Mouse (Mus musculus): ENCODE results near the gene Trmt5. TPM values are rescaled to one million over a fixed set of nuclear protein-coding genes. Genes with fewer than 3 reads are reported as not detected.

Gene Trmt5
- total and polyA plus RNA-seq, 3 experiments = 21.9 to 51.3 (median 40.5) TPM

DNA sequence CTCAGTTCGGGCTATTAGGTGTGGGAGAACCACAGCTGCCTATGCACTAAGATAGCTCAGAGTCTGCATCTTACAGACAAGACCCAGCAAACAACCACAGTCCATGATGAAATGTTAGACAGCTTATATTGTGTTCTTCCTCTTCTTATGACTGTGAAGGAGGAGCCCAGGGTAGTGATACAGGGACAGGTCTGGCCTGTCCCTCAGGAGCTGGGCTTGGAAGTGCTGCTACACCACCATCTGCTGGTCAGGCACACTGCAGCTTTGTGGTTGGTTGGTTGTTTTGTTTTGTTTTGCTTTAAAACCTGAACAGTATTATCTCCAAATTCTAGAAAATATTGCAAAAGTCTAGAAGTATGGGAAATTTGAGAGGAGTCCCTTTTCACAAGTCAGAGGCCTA lies 38.2 kb upstream of the Trmt5 start:
- peaks cover 0 to 3% of the 10 kb centered on the region in 2 experiments for H3K36me3 ChIP-seq (replicated peaks in 1 of 2; ENCODE audit: control insufficient read depth in 1 of 2, insufficient read depth in 1 of 2, low read length in 1 of 2)
- no peaks in the 10 kb centered on the region for H3K27me3 ChIP-seq (replicated peaks)
- no peaks in the 10 kb centered on the region for H3K9me3 ChIP-seq (replicated peaks; ENCODE audit: low read length)
- in situ Hi-C loops (cut with MboI; ENCODE audit: low pct_ligation_motif_present, low pct_unique_long_range_greater_than_20kb, low sequenced_read_pairs) = loop anchor here (25.0 kb wide), 1 partner anchor 287 kb away; no protein-coding TSS in a partner anchor
- dilution Hi-C loops (cut with MboI; ENCODE audit: extremely low pct_ligation_motif_present, extremely low pct_unique_long_range_greater_than_20kb, low sequenced_read_pairs) = no loop called here
- H3K4me1 ChIP-seq (ENCODE audit: control insufficient read depth in 1 of 2, insufficient read depth in 2 of 2) = peaks cover 18 to 63% of the 10 kb centered on the region in 2 experiments
- no peaks in the 10 kb centered on the region for H3K79me2 ChIP-seq (replicated peaks; ENCODE audit: control insufficient read depth, extremely low read depth, insufficient read depth, poor library complexity, severe bottlenecking)
- peak overlapping the region; percentile 12 for H3K27ac ChIP-seq (ENCODE audit: insufficient read depth, low read depth)
- H3K4me3 ChIP-seq (replicated peaks in 1 of 3; ENCODE audit: low read depth in 2 of 3, low read length in 2 of 3, poor library complexity in 1 of 3) = no peak overlapping the region
- H3K9ac ChIP-seq (ENCODE audit: insufficient read depth, low read depth) = no peak overlapping the region
- DNase-seq (ENCODE audit: extremely low read depth) = peak; percentile 54
- no peak overlapping the region for H3K4me2 ChIP-seq (ENCODE audit: insufficient read depth, low read depth, poor library complexity, severe bottlenecking)
- TF ChIP-seq MAFK (IDR thresholded peaks at IDR 0.05; ENCODE audit: insufficient replicate concordance, low read length) (no peak), NRF1 (IDR thresholded peaks at IDR 0.05; ENCODE audit: low read depth, low read length) (no peak), MEF2A (IDR thresholded peaks at IDR 0.05; ENCODE audit: borderline replicate concordance, low read depth, low read length) (no peak), ZMIZ1 (IDR thresholded peaks at IDR 0.05; ENCODE audit: low read depth, low read length) (no peak), ZC3H11A (IDR thresholded peaks at IDR 0.05; ENCODE audit: low read depth, low read length) (no peak), HCFC1 (IDR thresholded peaks at IDR 0.05; ENCODE audit: low read depth, low read length) (no peak), RAD21 (IDR thresholded peaks at IDR 0.05; ENCODE audit: low read depth, low read length) (peak; percentile 69), CTCF (conservative IDR thresholded peaks at IDR 0.05 in 1 of 2, IDR thresholded peaks at IDR 0.05 in 1 of 2; ENCODE audit: low read depth in 2 of 2, low read length in 2 of 2) (peak in 1 of 2 experiments; percentile 65; a peak in 2 of 4 replicates), SMC3 (IDR thresholded peaks at IDR 0.05; ENCODE audit: low read depth, low read length) (peak; percentile 67), ZKSCAN1 (IDR thresholded peaks at IDR 0.05; ENCODE audit: borderline replicate concordance, low read depth, low read length) (no peak), KAT2A (IDR thresholded peaks at IDR 0.05; ENCODE audit: insufficient replicate concordance, low read length) (no peak), TBP (conservative IDR thresholded peaks at IDR 0.05; ENCODE audit: low read depth, low read length) (no peak), GABPA (IDR thresholded peaks at IDR 0.05; ENCODE audit: insufficient replicate concordance, low read depth, low read length) (no peak), E2F4 (IDR thresholded peaks at IDR 0.05; ENCODE audit: insufficient replicate concordance, low read depth, low read length) (no peak), IRF4 (IDR thresholded peaks at IDR 0.05; ENCODE audit: low read depth, low read length) (no peak)

GRCm38 (mm10) chr12:73324180-73324586 lies 37.7 kb upstream of the Trmt5 start:
- Histone ChIP-seq H3K27ac (ENCODE audit: insufficient read depth, low read depth) (peak overlapping the region; percentile 12), H3K36me3 (replicated peaks in 1 of 2; ENCODE audit: control insufficient read depth in 1 of 2, insufficient read depth in 1 of 2, low read length in 1 of 2) (peaks cover 0 to 3% of the 10 kb centered on the region in 2 experiments), H3K9ac (ENCODE audit: insufficient read depth, low read depth) (no peak overlapping the region), H3K4me1 (ENCODE audit: control insufficient read depth in 1 of 2, insufficient read depth in 2 of 2) (peaks cover 18 to 63% of the 10 kb centered on the region in 2 experiments), H3K27me3 (replicated peaks) (no peaks in the 10 kb centered on the region), H3K9me3 (replicated peaks; ENCODE audit: low read length) (no peaks in the 10 kb centered on the region), H3K4me3 (replicated peaks in 1 of 3; ENCODE audit: low read depth in 2 of 3, low read length in 2 of 3, poor library complexity in 1 of 3) (no peak overlapping the region), H3K4me2 (ENCODE audit: insufficient read depth, low read depth, poor library complexity, severe bottlenecking) (no peak overlapping the region), H3K79me2 (replicated peaks; ENCODE audit: control insufficient read depth, extremely low read depth, insufficient read depth, poor library complexity, severe bottlenecking) (no peaks in the 10 kb centered on the region)
- in situ Hi-C loops (cut with MboI; ENCODE audit: low pct_ligation_motif_present, low pct_unique_long_range_greater_than_20kb, low sequenced_read_pairs) = loop anchor here (25.0 kb wide), 1 partner anchor 287 kb away; no protein-coding TSS in a partner anchor
- dilution Hi-C loops (cut with MboI; ENCODE audit: extremely low pct_ligation_motif_present, extremely low pct_unique_long_range_greater_than_20kb, low sequenced_read_pairs) = no loop called here
- TF ChIP-seq ETS1 (conservative IDR thresholded peaks at IDR 0.05; ENCODE audit: low read depth, low read length) (peak; percentile 59; the same call in 1 of the 2 replicates), HCFC1 (IDR thresholded peaks at IDR 0.05; ENCODE audit: low read depth, low read length) (no peak)
- peak; percentile 11 for DNase-seq (ENCODE audit: extremely low read depth)
